Mouse (Mus musculus) cerebellum, adult 8-10 months (tissue): ENCODE results near the gene Setd1b.

Experiments used
- DNase-seq: peaks from one replicate; pipeline ENCODE4 v3.0.0; 2022

The Setd1b gene

GRCm38 (mm10) chr5:123128426-123129169, 13.4 kb upstream of the Setd1b start:
- DNase-seq, result peak; percentile 16

DNA sequence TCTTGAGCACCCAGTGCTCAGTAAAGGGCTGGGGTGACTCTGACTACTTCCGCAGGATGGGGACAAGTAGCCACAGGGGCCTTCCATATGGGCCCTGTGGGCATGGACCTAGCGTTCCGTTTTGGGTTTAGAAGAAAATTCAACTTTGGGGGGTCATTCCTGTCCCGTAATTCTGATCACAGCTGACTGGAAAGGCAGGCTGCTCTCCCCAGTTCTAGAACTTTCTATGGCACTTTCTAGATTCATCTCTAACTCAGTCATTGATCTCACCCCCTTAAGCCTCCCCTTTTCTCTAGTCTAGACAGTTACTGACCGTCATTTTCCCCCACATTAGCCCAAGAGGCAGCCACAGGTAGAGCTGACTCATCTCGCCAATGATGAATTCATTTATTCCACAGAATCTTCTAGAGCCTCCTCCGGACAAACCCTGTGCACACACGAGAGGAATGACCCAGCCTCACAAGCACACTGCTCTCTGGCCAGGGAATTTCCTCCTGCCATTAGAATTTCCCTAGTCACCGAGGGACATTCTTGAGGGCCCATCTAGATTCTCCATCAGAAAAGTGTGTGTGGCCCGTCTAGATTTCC, 12.7 kb upstream of the Setd1b start:
- DNase-seq, result peak; percentile 7

DNA sequence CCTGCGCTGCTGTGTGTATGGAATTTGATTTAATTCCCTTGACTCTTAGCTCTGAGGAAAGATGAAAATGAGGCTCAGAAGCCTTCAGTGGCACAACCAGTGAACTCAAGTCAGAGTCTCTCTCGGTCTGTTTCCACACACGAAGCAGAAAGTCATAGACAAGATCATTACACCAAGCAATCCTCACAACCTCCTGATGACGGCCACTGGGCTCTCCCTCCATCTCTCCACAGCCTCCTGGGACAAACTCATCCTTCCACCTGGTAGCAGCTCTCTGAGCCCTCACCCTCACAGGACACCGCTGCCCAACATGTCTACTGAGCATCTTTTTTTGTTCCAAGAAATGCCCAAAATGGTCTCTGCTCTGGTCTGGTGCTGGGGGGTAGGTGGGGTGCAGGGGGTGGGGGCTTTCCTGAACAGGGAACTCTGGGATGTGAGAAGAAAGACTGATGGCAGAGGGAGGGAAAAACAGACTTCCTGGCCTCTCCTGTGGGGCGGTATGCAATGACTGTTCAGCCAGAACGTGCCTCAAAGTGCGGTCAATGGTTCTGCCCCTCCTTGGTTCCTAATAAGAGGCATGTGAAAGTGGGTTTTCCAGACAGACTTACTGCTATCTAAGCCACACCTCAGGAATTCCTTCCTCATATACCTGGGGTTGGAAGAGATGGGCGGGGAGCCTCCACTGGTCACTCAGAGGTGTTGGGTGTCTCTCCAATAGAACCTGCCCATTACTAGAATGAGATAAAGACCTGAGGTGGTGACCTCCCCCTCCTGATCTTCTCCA, 11.8 kb upstream of the Setd1b start:
- DNase-seq, result no peak

GRCm38 (mm10) chr5:123130814-123131148, 11.2 kb upstream of the Setd1b start:
- no peak for DNase-seq

DNA sequence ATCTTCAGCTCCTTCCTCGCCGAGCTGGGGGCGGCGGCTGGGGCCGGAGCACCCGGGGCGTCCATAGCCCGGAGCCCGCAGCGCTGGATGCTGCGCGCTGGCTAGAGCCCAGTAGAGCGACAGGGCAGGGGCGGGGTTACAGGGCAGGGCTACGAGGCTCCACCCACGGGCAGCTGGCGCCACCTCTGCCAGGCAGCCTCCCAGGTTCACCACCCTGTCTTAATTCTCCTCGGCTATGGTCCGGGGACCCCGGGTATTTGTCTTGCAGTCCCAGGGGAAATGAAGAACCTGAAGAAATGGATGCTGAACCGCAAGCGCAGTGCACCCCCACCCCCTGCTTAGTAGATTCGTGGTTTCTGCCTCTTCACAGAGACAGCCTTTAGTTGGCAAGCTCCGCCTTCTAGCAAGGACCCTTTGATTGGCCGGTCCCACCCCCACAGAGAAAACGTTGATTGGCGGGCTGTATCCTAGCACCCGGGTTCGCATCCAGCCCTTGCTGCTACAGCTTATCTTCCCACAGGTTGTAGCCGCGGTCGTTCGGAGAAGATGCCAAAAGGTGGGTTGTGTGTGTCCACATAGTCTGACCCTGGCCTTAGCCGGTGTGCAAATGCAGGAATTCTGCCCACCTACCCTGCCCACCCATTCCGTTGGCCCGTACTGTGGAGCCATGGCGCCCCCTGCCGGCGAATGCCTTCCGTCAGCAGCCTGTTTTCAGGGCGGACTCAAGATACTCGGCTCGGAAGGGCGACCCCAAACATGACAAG, 9.5 kb upstream of the Setd1b start, which contains the start of gene Rhof:
Gene Rhof, minus strand, starts transcription at position 385 of the 764 bp plus-strand sequence.
- peak; percentile 89 for DNase-seq

DNA sequence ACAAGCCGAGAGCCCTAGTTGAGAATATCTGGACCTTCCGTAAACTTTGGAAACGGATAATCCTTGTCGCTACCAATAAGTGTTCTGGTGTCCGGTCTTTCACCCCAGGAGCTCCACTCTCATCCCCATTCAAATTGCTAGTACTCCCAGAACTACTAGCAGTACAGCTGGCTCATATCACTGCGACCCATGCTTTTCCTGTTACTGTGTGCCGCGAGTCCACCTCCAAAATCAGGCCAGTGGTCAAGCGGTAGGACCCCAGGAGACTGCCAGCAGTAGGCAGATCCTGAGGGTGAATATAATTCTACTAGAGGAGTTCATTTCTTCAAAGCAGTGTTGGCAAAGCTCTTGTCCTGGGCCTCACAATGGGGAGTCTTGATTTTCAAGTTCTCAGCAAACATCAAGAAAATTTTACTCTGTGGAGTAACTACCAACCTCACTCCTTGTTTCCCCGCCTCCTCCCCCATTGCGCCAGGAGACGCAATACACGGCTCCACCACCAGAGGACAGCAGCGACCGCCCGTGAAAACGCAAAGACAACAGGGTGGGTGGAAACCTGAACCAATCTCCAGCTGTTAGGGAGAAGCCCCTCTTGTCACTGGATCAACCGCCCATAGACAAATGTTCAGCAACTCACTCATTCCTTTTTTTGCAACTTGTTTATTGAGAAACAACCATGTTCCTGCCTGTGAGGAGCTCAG, 8.8 kb upstream of the Setd1b start:
- peak; percentile 94 for DNase-seq

- no peak for DNase-seq
Measured at GRCm38 (mm10) chr5:123133784-123134143, 8.2 kb upstream of the Setd1b start.

DNA sequence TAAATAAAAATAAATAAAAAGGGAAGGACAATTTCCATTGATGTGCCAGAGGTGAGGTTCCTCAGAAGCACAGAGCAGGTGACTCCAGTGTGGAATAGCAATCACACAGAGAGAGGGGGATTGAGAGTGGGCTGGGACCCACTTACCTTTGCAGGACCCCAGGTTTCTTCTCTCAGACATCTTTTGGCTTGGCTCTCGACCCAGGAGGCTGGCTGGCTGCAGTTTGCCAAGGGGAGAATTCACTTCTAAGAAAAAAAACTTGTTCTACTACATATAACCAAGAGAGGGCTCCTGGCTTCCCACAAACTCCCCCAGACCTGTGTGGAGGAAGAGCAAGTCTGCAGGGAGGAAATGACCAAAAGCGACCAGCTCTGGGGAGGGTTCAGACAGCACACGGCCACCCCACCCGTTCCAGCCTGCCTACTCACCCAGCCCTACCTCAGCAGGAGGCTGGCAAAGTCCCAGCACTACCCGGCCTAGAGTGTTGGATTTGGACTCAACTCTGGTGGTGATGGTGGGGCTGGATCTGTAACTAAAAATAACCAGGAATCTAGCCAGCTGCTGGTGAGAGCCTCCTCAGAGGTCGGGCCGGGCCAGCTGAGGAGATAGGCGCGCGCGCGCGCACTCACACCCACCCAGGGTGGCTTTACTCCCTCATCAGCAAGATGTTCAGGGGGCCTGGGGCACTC, 7.7 kb upstream of the Setd1b start:
- DNase-seq, result peak; percentile 66

GRCm38 (mm10) chr5:123134875-123135382, 7.1 kb upstream of the Setd1b start:
- DNase-seq, result no peak

DNA sequence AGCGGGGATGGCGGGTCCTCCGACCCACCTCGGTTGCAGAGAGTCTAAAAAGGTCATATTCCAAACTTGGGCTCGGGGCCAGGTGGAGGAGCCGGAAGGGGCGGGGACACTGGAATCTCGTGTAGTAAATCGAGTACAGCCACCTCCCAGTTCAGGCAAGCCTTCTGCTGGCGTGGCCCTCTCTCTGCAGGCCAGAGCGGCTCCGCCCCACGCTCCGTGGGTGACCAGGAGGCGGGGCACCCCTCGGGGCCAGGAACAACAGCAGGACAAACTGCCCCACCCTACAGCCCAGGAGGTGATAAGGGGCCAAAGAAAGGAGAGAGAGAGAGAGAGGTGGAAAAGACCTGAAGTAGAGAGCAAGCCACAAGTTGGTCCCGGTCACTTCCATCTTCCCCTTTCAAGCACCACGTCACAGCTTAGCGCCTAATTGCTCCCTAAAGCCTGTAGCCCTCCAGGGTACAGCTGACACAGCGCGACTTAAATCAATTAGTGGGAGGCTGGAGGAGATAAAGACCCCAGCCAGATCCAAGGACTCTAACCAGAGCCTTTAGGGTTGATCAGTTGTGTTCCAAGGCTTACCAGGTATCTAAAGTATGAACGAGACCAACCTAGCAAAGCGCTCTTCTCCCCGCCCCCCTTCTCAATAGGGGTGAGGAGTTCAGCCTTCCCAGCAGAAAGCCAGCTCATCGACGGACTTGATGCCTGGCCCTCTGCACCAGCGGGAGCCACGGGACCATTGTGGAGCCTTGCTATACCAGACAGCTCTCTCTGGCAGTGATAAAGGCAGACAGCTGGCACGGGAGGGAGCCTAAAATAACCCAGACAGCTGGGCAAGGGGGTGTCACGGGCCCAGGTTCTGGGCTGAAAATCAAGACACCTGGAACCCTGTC, 6.3 kb upstream of the Setd1b start:
- DNase-seq, result peak; percentile 70

DNA sequence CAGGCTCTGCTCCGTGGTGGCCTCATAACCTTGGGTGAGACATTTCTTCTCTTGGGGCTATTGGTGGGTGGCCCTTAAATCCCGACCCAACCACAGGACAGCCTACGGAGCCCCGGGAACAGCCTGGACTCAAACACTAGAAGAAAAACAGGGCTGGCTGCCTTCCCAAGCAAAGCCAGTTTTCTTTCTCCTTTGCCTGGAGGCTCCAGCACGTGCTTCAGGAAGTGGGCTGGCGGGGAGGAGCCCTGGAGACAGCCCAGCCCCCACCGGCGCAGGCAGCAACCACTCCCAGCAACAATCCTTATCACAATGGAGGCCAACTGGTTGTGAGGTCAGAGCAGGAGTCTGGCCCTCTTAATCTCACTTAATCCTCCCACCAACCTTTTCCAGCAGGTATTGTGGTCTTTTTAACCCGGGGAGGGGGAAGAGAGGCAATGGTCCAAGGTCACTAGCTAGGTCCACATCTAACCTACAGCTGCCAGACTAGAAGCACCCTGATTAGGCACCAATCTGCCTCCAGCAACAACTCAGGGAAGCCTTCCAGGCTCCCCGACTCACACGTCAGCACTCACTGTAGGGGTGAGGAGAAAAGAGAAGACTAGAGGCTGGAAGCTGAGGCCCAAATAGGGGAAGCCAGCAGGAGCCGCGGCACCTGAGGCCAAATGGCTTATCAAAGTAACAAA, 5.5 kb upstream of the Setd1b start:
- DNase-seq, result peak; percentile 62

GRCm38 (mm10) chr5:123137044-123137909, 4.7 kb upstream of the Setd1b start:
- DNase-seq, result peak; percentile 65

GRCm38 (mm10) chr5:123137910-123138229, 4.1 kb upstream of the Setd1b start:
- DNase-seq, result no peak

DNA sequence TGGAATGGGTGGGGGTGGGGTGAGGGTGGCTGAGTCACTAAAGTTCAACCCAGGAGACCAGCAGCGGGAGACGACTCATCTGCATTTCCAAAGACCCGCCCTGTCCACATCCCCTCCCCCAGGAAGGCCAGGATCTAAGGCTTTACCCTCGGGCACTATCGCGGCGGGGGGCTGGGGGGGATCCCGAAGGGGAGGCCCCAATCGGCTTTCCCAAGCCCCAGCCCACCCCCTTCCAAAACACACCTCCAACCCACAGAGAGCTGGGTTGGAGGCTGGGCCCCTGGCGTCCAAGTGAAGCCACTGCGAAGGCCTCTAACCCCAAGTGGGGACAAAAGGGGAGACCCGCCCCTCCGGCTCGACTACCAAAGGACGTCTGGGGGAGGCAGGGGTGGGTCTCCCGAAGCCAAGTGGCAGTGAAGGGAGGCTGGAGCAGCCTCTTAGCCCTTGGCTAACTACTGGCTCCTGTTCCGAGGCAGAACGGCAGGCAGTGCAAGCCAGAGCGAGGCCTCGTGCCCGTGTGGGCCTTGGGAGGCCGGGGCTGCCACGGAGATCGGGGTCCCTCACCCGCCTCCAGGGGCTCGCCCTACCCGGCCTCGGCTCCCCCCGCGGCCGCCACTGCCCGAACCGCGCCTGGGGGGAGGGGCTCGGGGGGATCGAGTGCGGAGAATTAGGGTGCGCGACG, 3.6 kb upstream of the Setd1b start:
- no peak for DNase-seq

GRCm38 (mm10) chr5:123138953-123139721, 2.9 kb upstream of the Setd1b start:
- peak; percentile 89 for DNase-seq

DNA sequence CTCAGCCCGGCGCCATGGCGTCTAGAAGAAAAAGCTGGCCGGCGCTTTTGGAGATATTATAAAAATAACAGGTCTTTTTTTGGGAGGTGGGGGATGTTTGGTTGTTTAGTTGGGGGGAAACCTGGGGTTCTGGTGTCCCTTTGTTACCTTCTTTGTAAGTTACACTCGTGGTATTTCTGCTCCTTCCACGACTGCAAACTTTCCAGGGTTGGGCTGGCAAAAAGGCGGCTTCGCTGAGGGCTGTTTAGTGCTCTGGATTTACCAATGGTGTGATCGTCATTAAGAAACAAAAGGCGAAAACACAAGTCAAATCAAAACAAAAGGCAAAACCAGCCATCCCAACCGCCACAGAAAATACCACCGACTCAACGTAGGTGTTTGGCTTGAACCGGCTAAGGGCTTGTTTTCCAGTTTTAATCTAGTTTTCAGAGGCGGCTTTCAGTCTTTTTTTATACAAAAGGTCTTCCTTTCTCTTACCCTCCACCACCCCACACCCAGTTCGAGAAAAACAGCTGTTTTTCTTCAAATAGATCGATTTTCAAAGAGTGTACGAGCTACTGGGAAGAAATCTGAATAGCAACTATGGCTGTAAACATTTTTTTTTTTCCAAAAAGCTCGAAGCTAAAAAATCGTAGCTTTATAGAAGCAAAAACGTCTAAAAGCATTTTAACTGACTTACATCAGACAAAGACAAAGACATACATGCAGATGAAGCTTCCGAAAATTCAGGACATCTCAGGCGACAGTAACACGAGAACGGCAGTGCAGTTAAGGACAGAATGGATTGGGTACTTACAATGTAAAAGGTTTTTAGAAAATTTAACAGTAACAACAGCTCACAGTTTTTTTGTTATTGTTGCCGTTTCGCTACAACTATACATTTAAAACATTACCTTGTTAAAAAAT, 2.0 kb upstream of the Setd1b start:
- DNase-seq, result no peak
